Mouse (Mus musculus) kidney, adult 18-20 months (tissue): Measurements from ENCODE around the gene Nemp1.
"Not testable (repeated sequence)": the region's sequence is repeated elsewhere in the genome, so short reads cannot be mapped to it uniquely, and the experiment has no call there.

Experiments
- DNase-seq: peaks from one replicate; pipeline ENCODE4 v3.0.0; 2021

Nemp1 gene

GRCm38 (mm10) chr10:127652906-127653638, 13.6 kb upstream of the Nemp1 start:
- DNase-seq: no peak

DNA sequence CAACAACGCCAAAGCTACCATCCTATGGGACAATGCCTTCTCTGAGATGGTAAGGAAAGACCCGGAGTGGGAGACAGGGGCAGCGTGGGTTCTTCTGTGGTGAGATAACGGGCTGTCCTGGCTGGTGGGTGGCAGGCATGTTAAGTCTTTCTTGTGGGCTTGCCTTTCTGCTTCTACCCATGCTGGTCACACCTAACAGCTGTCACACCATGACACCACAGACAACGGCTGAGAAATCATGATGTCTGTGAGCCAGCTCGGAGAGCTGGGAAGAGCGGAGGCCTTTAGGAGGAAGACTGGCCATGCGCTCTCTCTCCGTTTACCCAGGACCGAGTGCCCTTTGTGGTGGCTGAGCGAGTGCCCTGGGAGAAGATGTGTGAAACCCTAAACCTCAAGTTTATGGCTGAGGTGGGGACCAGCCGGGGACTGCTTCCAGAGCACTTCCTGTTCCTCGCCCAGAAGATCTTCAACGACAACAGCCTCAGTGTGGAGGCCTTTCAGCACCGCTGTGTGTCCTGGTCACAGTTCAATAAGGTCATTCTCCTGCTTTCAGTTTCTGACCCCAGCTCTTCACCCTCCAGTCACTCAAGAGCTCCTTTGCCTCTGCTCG, 11.6 kb upstream of the Nemp1 start:
- DNase-seq: no peak

- not testable (repeated sequence) for DNase-seq
Observed at GRCm38 (mm10) chr10:127657617-127658016, 9.1 kb upstream of the Nemp1 start.

DNA sequence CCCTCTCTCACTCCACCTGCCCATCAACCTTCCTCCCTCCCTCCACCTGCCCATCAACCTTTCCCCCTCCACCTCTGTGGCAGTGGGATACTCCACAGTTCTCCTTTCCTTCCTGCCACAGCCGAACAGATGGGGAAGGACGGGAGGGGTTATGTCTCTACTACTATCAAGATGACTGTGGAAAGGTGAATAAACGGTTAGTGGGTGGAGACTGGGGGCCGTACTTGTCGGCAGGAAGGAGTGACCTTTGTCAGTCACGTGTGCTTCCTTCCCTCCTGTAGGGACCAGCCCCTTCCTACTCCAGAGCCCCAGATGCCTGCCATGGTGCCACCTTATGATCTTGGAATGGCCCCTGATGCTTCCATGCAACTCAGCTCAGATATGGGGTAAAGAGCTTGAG, 8.6 kb upstream of the Nemp1 start:
- DNase-seq: no peak

- no peak for DNase-seq
Observed at GRCm38 (mm10) chr10:127659551-127659950, 7.2 kb upstream of the Nemp1 start.

DNA sequence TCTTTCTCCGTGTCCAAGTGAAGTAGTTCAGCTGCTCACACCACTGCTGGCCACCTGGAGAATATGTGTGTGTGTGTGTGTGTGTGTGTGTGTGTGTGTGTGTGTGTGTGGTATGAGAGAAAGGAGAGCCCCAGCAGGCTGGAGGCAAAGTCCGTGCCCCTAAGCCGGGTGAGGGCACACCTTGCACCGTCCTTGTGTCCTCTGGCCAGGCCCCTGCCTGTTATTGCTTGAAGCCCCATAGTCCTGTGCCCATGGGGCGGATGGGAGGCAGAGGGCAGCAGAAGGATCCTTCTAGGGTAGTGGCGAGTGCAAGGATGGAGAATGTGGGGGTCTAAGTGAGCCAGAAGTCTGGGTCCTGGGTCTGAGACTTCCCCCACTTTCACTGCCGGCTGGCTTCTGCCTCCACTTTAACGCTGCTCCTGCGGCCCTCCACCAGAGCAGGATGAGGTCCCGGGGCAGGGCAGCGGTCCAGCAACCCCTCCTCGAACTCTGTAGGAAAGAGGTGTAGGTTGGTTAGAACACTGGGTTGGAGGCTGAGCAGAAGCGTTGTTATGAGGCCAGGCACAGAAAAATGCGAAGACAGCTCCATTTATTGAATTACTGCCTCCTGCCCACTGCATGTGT, 5.3 kb upstream of the Nemp1 start:
- DNase-seq: peak; percentile 42

GRCm38 (mm10) chr10:127661915-127662663, 4.6 kb upstream of the Nemp1 start:
- peak; percentile 78 for DNase-seq

- peak; percentile 52 for DNase-seq
Observed at GRCm38 (mm10) chr10:127662666-127663253, 3.9 kb upstream of the Nemp1 start.

GRCm38 (mm10) chr10:127663590-127663989, 3.1 kb upstream of the Nemp1 start:
- peak; percentile 9 for DNase-seq

DNA sequence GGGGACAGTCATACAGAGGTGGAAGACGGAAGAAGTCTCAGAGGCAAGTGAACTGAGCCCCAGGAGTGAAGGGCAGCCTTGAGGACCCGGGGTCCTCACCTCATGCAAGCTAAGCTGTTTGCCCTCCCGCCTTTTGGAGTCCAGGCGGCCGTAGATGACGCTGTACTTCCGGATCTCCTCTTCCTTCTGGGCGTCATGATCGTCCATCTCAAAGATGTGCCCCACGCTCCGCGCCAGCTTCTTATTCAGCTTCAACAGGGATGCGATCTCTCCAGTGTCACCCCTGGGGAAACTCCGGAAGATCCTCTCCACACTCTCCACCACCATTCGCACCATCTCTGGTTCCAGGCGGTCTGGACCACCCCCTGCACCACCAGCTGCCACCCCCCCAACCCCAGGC, 2.5 kb upstream of the Nemp1 start:
- DNase-seq: no peak

DNA sequence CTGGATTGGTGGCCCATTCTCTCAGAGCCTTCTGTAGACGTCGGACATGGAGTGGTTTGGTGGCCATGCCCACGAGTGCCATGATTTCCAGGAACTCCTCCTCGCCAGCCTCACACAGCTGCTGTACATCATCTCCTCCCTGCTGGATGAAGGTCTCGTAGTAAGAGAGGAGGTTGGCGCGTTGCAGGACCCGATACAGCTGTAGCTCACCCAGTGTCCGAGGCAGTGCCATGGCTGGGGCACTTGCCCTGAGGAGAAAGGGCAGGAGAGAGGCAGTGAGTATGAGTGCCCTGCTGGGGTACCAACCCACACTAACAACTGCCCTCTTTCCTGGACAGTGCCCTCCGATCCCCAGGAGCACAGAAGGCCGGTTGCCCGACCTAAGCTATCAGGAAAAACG, 1.8 kb upstream of the Nemp1 start:
- no peak for DNase-seq

GRCm38 (mm10) chr10:127665366-127666181, 1.1 kb upstream of the Nemp1 start:
- peak; percentile 25 for DNase-seq

GRCm38 (mm10) chr10:127667269-127668092, 780 bp downstream of the Nemp1 start:
- DNase-seq: peak; percentile 86

DNA sequence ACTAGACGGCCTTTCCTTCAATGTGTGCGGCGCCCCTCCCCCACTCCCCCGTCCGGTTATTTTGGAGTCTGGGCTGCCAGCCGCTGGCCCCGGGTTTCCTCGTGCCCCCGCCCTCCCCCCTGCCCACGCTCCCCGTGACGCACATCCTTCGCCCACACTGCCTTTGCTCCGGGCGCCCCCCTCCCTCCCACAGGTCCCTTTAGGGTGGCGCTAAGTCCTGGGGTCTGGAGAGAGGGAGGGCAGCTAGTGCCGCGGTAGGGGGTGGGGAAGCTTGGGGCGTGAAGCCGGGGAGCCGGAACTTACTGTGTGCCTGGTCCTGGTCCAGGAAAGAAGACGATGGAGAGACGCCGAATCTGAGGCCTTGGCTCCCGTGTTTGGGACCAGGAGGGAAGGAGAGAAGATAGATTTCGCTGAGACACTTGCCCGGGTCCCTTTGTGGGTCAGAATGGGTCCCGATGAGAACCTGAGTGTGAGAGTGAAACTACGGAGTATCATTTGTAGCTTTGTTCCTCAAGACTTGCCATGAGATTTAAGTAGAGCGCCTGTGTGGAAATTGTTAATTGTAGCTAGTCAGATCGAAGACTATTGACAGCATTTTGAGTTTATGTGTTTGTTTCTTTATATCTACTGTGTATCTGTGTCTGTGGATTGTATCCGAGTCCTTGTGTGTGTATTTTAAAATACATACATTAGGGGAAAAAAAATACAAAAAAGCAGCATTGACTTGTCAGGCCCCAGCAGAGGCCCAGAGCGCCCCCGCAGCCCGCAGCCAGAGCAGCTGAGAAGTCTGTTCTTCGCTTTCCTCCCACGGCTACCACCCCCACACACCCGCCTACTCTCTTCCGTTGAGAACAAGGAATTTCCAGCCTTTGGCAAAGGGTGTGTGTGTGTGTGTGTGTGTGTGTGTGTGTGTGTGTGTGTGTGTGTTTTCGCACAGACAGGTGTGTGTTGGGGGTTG, 1.7 kb downstream of the Nemp1 start, which contains the start of gene Nab2:
TSS of gene Nab2 (minus strand) at position 476 of the 958 bp plus-strand sequence.
- DNase-seq: peak; percentile 78

DNA sequence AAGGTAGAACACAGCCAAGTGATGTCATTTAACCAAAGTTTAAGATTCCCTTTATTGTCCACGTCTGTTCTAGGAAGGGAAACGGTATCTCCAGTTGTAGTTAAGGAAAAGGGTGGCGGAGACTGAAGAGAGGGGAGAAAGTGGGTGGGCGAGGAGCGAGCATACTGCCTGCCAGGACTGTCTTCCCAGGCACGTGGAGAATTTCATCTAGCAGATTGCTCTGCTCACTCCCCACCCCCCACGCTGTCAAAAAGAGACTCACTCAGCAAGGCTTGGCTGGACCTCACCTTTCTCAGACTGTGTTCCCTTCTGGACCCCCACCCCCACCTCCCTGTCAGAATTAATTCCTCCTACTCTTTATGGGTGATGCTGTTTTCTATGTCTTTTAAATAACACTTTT, 2.5 kb downstream of the Nemp1 start:
- no peak for DNase-seq

DNA sequence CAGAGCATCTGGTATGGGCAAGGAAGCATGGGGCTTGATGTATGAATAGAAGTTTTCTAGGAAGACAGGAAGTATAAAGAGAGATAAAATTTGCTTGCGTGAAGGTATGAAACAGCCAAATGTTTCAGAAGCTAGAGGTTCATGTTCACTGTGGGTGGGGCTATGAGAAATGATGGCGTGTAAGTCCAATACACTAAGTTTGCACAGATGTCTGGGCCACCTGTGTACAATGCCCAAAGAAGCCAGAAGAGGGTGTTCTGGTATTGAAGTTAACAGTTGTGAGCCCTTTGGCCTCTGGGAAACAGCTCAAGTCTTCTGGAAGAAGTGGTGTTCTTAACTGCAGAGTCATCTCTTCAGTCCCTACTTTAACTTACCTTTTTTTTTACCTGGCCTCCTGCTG, 3.5 kb downstream of the Nemp1 start:
- DNase-seq: no peak

DNA sequence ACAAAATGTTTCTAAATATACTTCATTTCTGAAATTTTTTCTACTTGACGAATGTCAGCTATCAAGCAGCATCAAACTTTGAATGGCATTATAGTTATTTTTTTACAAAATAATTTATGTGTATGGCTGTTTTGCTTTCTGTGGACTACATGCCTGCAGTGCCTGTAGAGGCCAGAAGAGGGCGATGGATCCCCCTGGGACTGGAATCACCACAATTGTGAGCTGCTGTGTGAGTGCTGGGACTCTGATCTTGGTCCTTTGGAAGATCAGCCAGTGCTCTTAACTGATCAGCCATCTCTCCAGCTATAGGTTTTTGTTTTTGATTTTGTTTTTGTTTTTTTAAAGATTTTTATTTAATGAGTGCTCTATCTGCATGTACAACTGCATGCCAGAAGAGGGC, 4.6 kb downstream of the Nemp1 start:
- DNase-seq: peak; percentile 38

- no peak for DNase-seq
Observed at GRCm38 (mm10) chr10:127674046-127674655, 7.5 kb downstream of the Nemp1 start.

GRCm38 (mm10) chr10:127674794-127675522, 8.3 kb downstream of the Nemp1 start:
- peak; percentile 91 for DNase-seq
